Mouse (Mus musculus) MEL (cell line): ENCODE measurements at regions not wholly inside any gene's neighbourhood (a gene's known extent, or its start where the extent isn't known, plus 50 kb on each side); places are given as distances from the start of the nearest gene placed in this dataset.

ENCODE experiments used
- DNase-seq: peaks from one replicate; pipeline ENCODE4 v3.0.0; 2011; ENCODE audit warnings: low read depth, low spot score
- H3K27ac ChIP-seq: 2 replicates; pipeline ENCODE4 v1.5.1; 2012; ENCODE audit warnings: low read depth, mild to moderate bottlenecking, control low read depth, low read length, moderate library complexity; ENCODE audit not compliant: control insufficient read depth
- H3K27me3 ChIP-seq, 2 experiments: fragments of 150-350 bp in 1 of 2; sonication (generic) in 1 of 2; 2 replicates each; pipeline ENCODE4 v1.6.1; 2012; ENCODE audit warnings: low read length in 2 of 2, mild to moderate bottlenecking in 2 of 2, improper control_type of control experiment in 1 of 2, moderate library complexity in 1 of 2; ENCODE audit not compliant: insufficient read depth in 2 of 2, control insufficient read depth in 1 of 2
- H3K36me3 ChIP-seq, 2 experiments: 2 replicates each; pipeline ENCODE4 v1.6.1; 2012 to 2014; ENCODE audit warnings: low read length in 2 of 2, improper control_type of control experiment in 1 of 2, inconsistent platforms in 1 of 2, mild to moderate bottlenecking in 1 of 2; ENCODE audit not compliant: insufficient read depth in 2 of 2, control insufficient read depth in 1 of 2
- H3K4me1 ChIP-seq, 2 experiments: fragments of 150-350 bp in 1 of 2; sonication (generic) in 1 of 2; 2 replicates each; pipeline ENCODE4 v1.6.1; 2012; ENCODE audit warnings: low read length in 2 of 2, improper control_type of control experiment in 1 of 2, mild to moderate bottlenecking in 1 of 2; ENCODE audit not compliant: insufficient read depth in 2 of 2, control insufficient read depth in 1 of 2
- H3K4me3 ChIP-seq, 2 experiments: fragments of 150-350 bp in 1 of 2; sonication (generic) in 1 of 2; 2 replicates each; pipeline ENCODE4 v1.5.1; 2012; ENCODE audit warnings: low read depth in 2 of 2, low read length in 2 of 2, mild to moderate bottlenecking in 2 of 2, moderate library complexity in 2 of 2, control low read depth in 1 of 2, improper control_type of control experiment in 1 of 2; ENCODE audit not compliant: control insufficient read depth in 1 of 2, insufficient read depth in 1 of 2
- H3K79me2 ChIP-seq: 2 replicates; pipeline ENCODE4 v1.6.1; 2012; ENCODE audit warnings: mild to moderate bottlenecking, low read length, moderate library complexity; ENCODE audit not compliant: control insufficient read depth, poor library complexity, insufficient read depth
- H3K9ac ChIP-seq: 2 replicates; pipeline ENCODE4 v1.6.1; 2012; ENCODE audit warnings: low read depth, mild to moderate bottlenecking, control low read depth, low read length, moderate library complexity; ENCODE audit not compliant: control insufficient read depth, poor library complexity, severe bottlenecking
- H3K9me3 ChIP-seq: fragments of 150-350 bp; sonication (generic); replicated peaks from 2 replicates; pipeline ENCODE4 v1.6.1; 2012; ENCODE audit warnings: mild to moderate bottlenecking, low read length, improper control_type of control experiment, moderate library complexity; ENCODE audit not compliant: insufficient read depth
- CTCF ChIP-seq, 3 experiments: IDR thresholded peaks in 2 of 3; conservative IDR thresholded peaks in 1 of 3; 2 replicates each; pipeline ENCODE4 v1.5.1; 2011 to 2012; ENCODE audit warnings: low read length in 3 of 3, low read depth in 2 of 3, mild to moderate bottlenecking in 2 of 3, improper control_type of control experiment in 1 of 3, inconsistent platforms in 1 of 3, mixed read lengths in 1 of 3, moderate library complexity in 1 of 3; ENCODE audit not compliant: control insufficient read depth in 1 of 3, insufficient read depth in 1 of 3, poor library complexity in 1 of 3, severe bottlenecking in 1 of 3
- HCFC1 ChIP-seq: IDR thresholded peaks from 2 replicates; pipeline ENCODE4 v1.6.1; 2012; ENCODE audit warnings: low read depth, mild to moderate bottlenecking, inconsistent platforms, low read length, improper control_type of control experiment, moderate library complexity
- JUND ChIP-seq: IDR thresholded peaks from 2 replicates; pipeline ENCODE4 v1.6.1; 2011; ENCODE audit warnings: low read depth, mild to moderate bottlenecking, improper control_type of control experiment, low read length
- MAX ChIP-seq: IDR thresholded peaks from 2 replicates; pipeline ENCODE4 v1.6.1; 2011; ENCODE audit warnings: low read length, improper control_type of control experiment
- MEF2A ChIP-seq: IDR thresholded peaks from 2 replicates; pipeline ENCODE4 v1.6.1; 2014; ENCODE audit warnings: low read depth, mild to moderate bottlenecking, inconsistent platforms, low read length, improper control_type of control experiment; ENCODE audit not compliant: poor library complexity, insufficient replicate concordance, severe bottlenecking; ENCODE audit errors: extremely low read depth
- MXI1 ChIP-seq: IDR thresholded peaks from 2 replicates; pipeline ENCODE4 v1.6.1; 2011; ENCODE audit warnings: mild to moderate bottlenecking, low read depth, low read length, improper control_type of control experiment
- NELFE ChIP-seq: IDR thresholded peaks from 2 replicates; pipeline ENCODE4 v1.6.1; 2011; ENCODE audit warnings: low read depth, low read length, improper control_type of control experiment
- POLR2AphosphoS5 ChIP-seq: IDR thresholded peaks from 2 replicates; pipeline ENCODE4 v1.6.1; 2012; ENCODE audit warnings: low read depth, borderline replicate concordance, mild to moderate bottlenecking, inconsistent platforms, low read length, moderate library complexity, mixed read lengths
- RCOR1 ChIP-seq: IDR thresholded peaks from 2 replicates; pipeline ENCODE4 v1.6.1; 2012; ENCODE audit warnings: low read depth, mild to moderate bottlenecking, inconsistent platforms, low read length, improper control_type of control experiment
- SIN3A ChIP-seq: IDR thresholded peaks from 2 replicates; pipeline ENCODE4 v1.6.1; 2012; ENCODE audit warnings: low read length, improper control_type of control experiment, inconsistent platforms
- TBP ChIP-seq: IDR thresholded peaks from 2 replicates; pipeline ENCODE4 v1.8.0; 2011; ENCODE audit warnings: low read depth, low read length, improper control_type of control experiment
- TCF12 ChIP-seq: IDR thresholded peaks from 2 replicates; pipeline ENCODE4 v1.6.1; 2014; ENCODE audit warnings: low read depth, mild to moderate bottlenecking, inconsistent platforms, low read length, improper control_type of control experiment, moderate library complexity
- USF2 ChIP-seq, 2 experiments: IDR thresholded peaks; 2 replicates each; pipeline ENCODE4 v1.6.1; 2011 to 2012; ENCODE audit warnings: improper control_type of control experiment in 2 of 2, low read length in 2 of 2, borderline replicate concordance in 1 of 2, inconsistent platforms in 1 of 2, low read depth in 1 of 2, mild to moderate bottlenecking in 1 of 2; ENCODE audit not compliant: insufficient read depth in 1 of 2
- ZNF384 ChIP-seq: IDR thresholded peaks from 2 replicates; pipeline ENCODE4 v1.6.1; 2012; ENCODE audit warnings: low read depth, mild to moderate bottlenecking, inconsistent platforms, low read length, improper control_type of control experiment

DNA sequence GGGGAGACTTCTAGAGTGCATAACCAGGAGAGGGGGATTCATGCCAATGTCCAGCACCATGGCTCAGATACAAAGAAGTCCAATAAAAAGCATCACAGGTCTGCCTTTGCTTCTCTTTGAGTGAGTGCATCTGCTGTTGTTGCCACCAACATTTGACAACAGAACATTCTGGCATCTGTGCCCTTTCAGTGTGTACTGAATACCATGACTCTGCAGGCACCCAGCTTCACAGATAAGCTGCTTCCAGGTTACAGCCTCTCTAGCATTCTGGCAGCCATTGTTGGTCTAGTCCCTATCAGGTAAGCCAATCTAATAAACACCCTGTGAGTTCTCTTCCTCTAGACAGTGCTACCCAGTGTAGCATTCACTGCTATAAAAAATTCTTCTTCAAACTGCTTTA lies 160.4 kb upstream of the AI593442 start:
- Histone ChIP-seq H3K27ac (no peak overlapping the region), H3K9ac (no peak overlapping the region), H3K36me3 (no peaks in the 10 kb centered on the region), H3K9me3 (no peaks in the 10 kb centered on the region), H3K27me3 (no peaks in the 10 kb centered on the region), H3K4me1 (no peaks in the 10 kb centered on the region), H3K4me3 (no peak overlapping the region), H3K79me2 (no peaks in the 10 kb centered on the region)
- DNase-seq: no peak
- TF ChIP-seq JUND (no peak), POLR2AphosphoS5 (no peak)

DNA sequence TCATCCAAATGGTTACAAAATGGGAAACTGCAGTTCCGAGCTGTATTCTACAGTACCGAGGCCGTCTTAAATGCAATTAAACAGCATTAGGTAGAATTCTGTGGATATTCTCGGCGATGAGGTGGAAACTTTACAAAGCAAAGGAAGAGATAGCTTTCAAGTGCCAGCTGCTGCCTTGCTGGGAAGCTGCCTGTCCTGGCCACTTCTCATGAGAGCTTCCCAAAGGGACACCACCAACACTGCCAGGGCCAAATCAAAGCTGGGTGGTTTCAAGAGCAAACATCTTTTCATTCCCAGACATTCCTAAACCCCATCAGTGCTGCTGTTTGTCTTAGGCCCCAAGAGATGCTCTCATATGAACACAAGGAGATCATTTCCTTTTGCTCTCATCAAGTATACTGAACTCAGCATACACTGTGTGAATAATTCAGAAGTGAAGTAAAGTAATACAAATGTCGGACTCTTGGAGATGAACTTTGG lies 156.6 kb upstream of the AI593442 start:
- no peaks in the 10 kb centered on the region for H3K79me2 ChIP-seq
- no peak for TF ChIP-seq MXI1
- TF ChIP-seq MAX: no peak
- no peak for TF ChIP-seq HCFC1
- TF ChIP-seq TCF12: no peak
- no peak for TF ChIP-seq CTCF (IDR thresholded peaks at IDR 0.05 in 2 of 3, conservative IDR thresholded peaks at IDR 0.05 in 1 of 3; ENCODE audit: control insufficient read depth in 1 of 3, insufficient read depth in 1 of 3, low read depth in 2 of 3, low read length in 3 of 3, poor library complexity in 1 of 3, severe bottlenecking in 1 of 3)
- TF ChIP-seq NELFE: no peak
- no peak for TF ChIP-seq USF2 (IDR thresholded peaks at IDR 0.05; ENCODE audit: borderline replicate concordance in 1 of 2, insufficient read depth in 1 of 2, low read depth in 1 of 2, low read length in 2 of 2)
- TF ChIP-seq TBP: no peak
- TF ChIP-seq RCOR1: no peak
- no peak for TF ChIP-seq POLR2AphosphoS5
- H3K9me3 ChIP-seq: no peaks in the 10 kb centered on the region
- no peaks in the 10 kb centered on the region for H3K4me1 ChIP-seq
- H3K9ac ChIP-seq: no peak overlapping the region
- no peaks in the 10 kb centered on the region for H3K27me3 ChIP-seq
- no peak overlapping the region for H3K27ac ChIP-seq
- no peak for DNase-seq
- H3K36me3 ChIP-seq: no peaks in the 10 kb centered on the region
- no peak overlapping the region for H3K4me3 ChIP-seq

DNA sequence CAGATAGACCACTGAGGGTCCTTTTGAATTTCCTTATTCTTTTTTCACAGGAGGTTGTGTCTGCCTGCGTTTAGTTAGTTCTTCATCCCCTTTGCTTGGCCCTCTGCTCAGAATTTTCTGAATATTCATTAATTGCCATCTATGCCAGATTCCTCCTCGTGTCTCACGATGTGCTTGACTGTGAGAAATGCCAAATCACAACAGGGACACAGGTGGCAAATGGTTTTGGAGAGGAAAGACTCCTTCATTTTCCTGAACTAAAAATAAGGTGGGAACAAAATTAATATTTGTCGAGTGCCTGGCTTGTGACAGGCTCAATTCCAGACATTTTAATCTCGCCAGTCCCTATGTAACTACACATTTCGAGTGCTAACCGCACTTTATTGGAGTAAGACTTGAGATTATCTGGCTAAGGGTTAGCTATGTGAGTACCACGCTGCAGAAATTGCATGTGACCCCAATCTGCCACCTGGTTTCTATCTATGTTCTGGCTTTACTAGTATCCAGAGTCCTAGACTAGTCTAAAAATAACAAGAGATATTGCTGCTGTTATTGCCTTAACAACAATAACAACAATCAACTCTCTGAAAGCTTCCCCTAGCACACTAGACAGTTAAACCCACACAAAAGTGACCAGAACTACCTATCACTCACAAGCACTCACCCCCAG lies 156.0 kb upstream of the AI593442 start:
- no peaks in the 10 kb centered on the region for H3K9me3 ChIP-seq
- no peaks in the 10 kb centered on the region for H3K27me3 ChIP-seq
- H3K4me1 ChIP-seq: no peaks in the 10 kb centered on the region
- no peak overlapping the region for H3K27ac ChIP-seq
- H3K36me3 ChIP-seq: no peaks in the 10 kb centered on the region
- no peak for TF ChIP-seq RCOR1
- no peak for TF ChIP-seq ZNF384
- no peak for TF ChIP-seq JUND
- no peak for TF ChIP-seq MEF2A
- no peak for TF ChIP-seq SIN3A
- H3K4me3 ChIP-seq: no peak overlapping the region
- H3K9ac ChIP-seq: no peak overlapping the region
- H3K79me2 ChIP-seq: no peaks in the 10 kb centered on the region
- no peak for DNase-seq
